Mouse (Mus musculus) intestine, postnatal 0 days (tissue): ENCODE data around the gene Timm10. TPM values are rescaled to one million over a fixed set of nuclear protein-coding genes. Genes with fewer than 3 reads are reported as not detected.

Experiments
- ATAC-seq: fragments of 200-750 bp; cut with Nextera tagmentation; 2 replicates; pipeline ENCODE4 v1.8.0; 2017; ENCODE audit warnings: mild to moderate bottlenecking, moderate TSS enrichment, moderate library complexity
- H3K27ac ChIP-seq: fragments of 300-500 bp; sonication (generic); 2 replicates; pipeline ENCODE4 v1.5.1; 2014; ENCODE audit warnings: mild to moderate bottlenecking, low read depth, low read length, moderate library complexity
- H3K27me3 ChIP-seq: fragments of 300-500 bp; sonication (generic); replicated peaks from 2 replicates; pipeline ENCODE4 v1.6.1; 2014; ENCODE audit warnings: low read length, mixed read lengths; ENCODE audit not compliant: control insufficient read depth, insufficient read depth
- H3K36me3 ChIP-seq: fragments of 300-500 bp; sonication (generic); 2 replicates; pipeline ENCODE4 v1.6.1; 2014; ENCODE audit warnings: mild to moderate bottlenecking, moderate library complexity; ENCODE audit not compliant: control insufficient read depth, insufficient read depth
- H3K4me1 ChIP-seq: fragments of 300-500 bp; sonication (generic); replicated peaks from 2 replicates; pipeline ENCODE4 v1.6.1; 2014; ENCODE audit warnings: antibody characterized with exemption, low read length, mixed read lengths; ENCODE audit not compliant: control insufficient read depth, insufficient read depth
- H3K4me2 ChIP-seq: fragments of 300-500 bp; sonication (generic); replicated peaks from 2 replicates; pipeline ENCODE4 v1.6.1; 2014; ENCODE audit warnings: low read depth, mild to moderate bottlenecking, moderate library complexity
- H3K4me3 ChIP-seq: fragments of 300-500 bp; sonication (generic); 2 replicates; pipeline ENCODE4 v1.5.1; 2014; ENCODE audit warnings: low read depth, low read length
- H3K9ac ChIP-seq: fragments of 300-500 bp; sonication (generic); 2 replicates; pipeline ENCODE4 v1.6.1; 2014; ENCODE audit warnings: mild to moderate bottlenecking, low read depth, low read length
- H3K9me3 ChIP-seq: fragments of 300-500 bp; sonication (generic); 2 replicates; pipeline ENCODE4 v1.6.1; 2016; ENCODE audit warnings: mixed run types; ENCODE audit not compliant: control insufficient read depth
- CTCF ChIP-seq: sonication (generic); IDR thresholded peaks from 2 replicates; pipeline ENCODE4 v1.5.1; 2016; ENCODE audit warnings: low read depth, mild to moderate bottlenecking, control low read depth, antibody characterized with exemption, moderate library complexity
- WGBS: fragments of 180-500 bp; shearing (Covaris S2); extraction: QIAGEN DNeasy Blood & Tissue Kit; methylation state at CpG from one replicate; pipeline ENCODE4 v1.1.7; 2014; 5-methylcytosine and 5-hydroxymethylcytosine counted together
- polyA plus RNA-seq: library from polyadenylated mRNA; unstranded; fragments of >200 nt; fragmentation: Nextera tagmentation; extraction: Ambion mirVana; gene quantifications from 2 replicates; pipeline ENCODE4 v1.2.1, GENCODE M21; 2015

Gene Timm10
- polyA plus RNA-seq, 1 experiment from 2014 or later: 59.2 TPM

- H3K36me3 ChIP-seq: no peaks in the 10 kb centered on the region
- H3K9ac ChIP-seq: no peak overlapping the region
- no peaks in the 10 kb centered on the region for H3K4me1 ChIP-seq
- no peak for TF ChIP-seq CTCF
- H3K27me3 ChIP-seq: no peaks in the 10 kb centered on the region
- H3K4me3 ChIP-seq: no peak overlapping the region
- no peak overlapping the region for H3K4me2 ChIP-seq
- WGBS: 57% methylated on average over 9 of the region's 9 CpGs
- H3K27ac ChIP-seq: no peak overlapping the region
- H3K9me3 ChIP-seq: peaks cover 9% of the 10 kb centered on the region; the same call in 1 of the 2 replicates
- no peak for ATAC-seq
These were observed 36.4 kb upstream of the Timm10 start for GRCm38 (mm10) chr2:84790418-84790817.

- no peak overlapping the region for H3K4me3 ChIP-seq
- no peaks in the 10 kb centered on the region for H3K4me1 ChIP-seq
- no peak overlapping the region for H3K9ac ChIP-seq
- no peak overlapping the region for H3K4me2 ChIP-seq
- ATAC-seq: no peak
- 53% methylated on average over 3 of the region's 3 CpGs for WGBS
- H3K27ac ChIP-seq: no peak overlapping the region
- H3K9me3 ChIP-seq: peaks cover 13% of the 10 kb centered on the region; the same call in 1 of the 2 replicates
- H3K36me3 ChIP-seq: no peaks in the 10 kb centered on the region
- H3K27me3 ChIP-seq: no peaks in the 10 kb centered on the region
- TF ChIP-seq CTCF: no peak
These were observed 34.3 kb upstream of the Timm10 start for GRCm38 (mm10) chr2:84792516-84792915.

- no peaks in the 10 kb centered on the region for H3K27me3 ChIP-seq
- H3K9me3 ChIP-seq: peaks cover 13% of the 10 kb centered on the region; the same call in 1 of the 2 replicates
- H3K4me2 ChIP-seq: no peak overlapping the region
- no peak overlapping the region for H3K9ac ChIP-seq
- H3K4me3 ChIP-seq: no peak overlapping the region
- no peak overlapping the region for H3K27ac ChIP-seq
- no peaks in the 10 kb centered on the region for H3K36me3 ChIP-seq
- H3K4me1 ChIP-seq: no peaks in the 10 kb centered on the region
- ATAC-seq: no peak
- 95% methylated on average over 3 of the region's 3 CpGs for WGBS
- no peak for TF ChIP-seq CTCF
These were observed 33.6 kb upstream of the Timm10 start for GRCm38 (mm10) chr2:84793154-84793553.

- no peak for ATAC-seq
- H3K27ac ChIP-seq: no peak overlapping the region
- WGBS: 79% methylated on average over 3 of the region's 3 CpGs
- peaks cover 13% of the 10 kb centered on the region; the same call in 1 of the 2 replicates for H3K9me3 ChIP-seq
- no peaks in the 10 kb centered on the region for H3K36me3 ChIP-seq
- no peak overlapping the region for H3K4me3 ChIP-seq
- no peak for TF ChIP-seq CTCF
- H3K9ac ChIP-seq: no peak overlapping the region
- no peaks in the 10 kb centered on the region; the same call in 1 of the 2 replicates for H3K4me1 ChIP-seq
- no peaks in the 10 kb centered on the region for H3K27me3 ChIP-seq
- H3K4me2 ChIP-seq: no peak overlapping the region
These were observed 32.9 kb upstream of the Timm10 start for GRCm38 (mm10) chr2:84793871-84794270.

- peak; percentile 31; the same call in 1 of the 2 replicates for ATAC-seq
- Histone ChIP-seq H3K4me2 (peak overlapping the region; percentile 92), H3K27me3 (no peaks in the 10 kb centered on the region), H3K27ac (peak overlapping the region; percentile 69; the same call in 1 of the 2 replicates), H3K4me3 (peak overlapping the region; percentile 62), H3K9me3 (peaks cover 13% of the 10 kb centered on the region; the same call in 1 of the 2 replicates), H3K9ac (peak overlapping the region; percentile 38; the same call in 1 of the 2 replicates), H3K36me3 (no peaks in the 10 kb centered on the region), H3K4me1 (no peaks in the 10 kb centered on the region; the same call in 1 of the 2 replicates)
- peak; percentile 86 for TF ChIP-seq CTCF
- WGBS: 13% methylated on average over 13 of the region's 13 CpGs
These were observed 28.8 kb upstream of the Timm10 start for GRCm38 (mm10) chr2:84797833-84798492.

- Histone ChIP-seq H3K9me3 (peaks cover 13% of the 10 kb centered on the region; the same call in 1 of the 2 replicates), H3K27me3 (no peaks in the 10 kb centered on the region), H3K27ac (peak within 1 kb of the TSS; percentile 69), H3K4me3 (peak within 1 kb of the TSS; percentile 62), H3K4me2 (peak within 1 kb of the TSS; percentile 92), H3K36me3 (no peaks in the 10 kb centered on the region), H3K9ac (peak within 1 kb of the TSS; percentile 38), H3K4me1 (no peaks in the 10 kb centered on the region; the same call in 1 of the 2 replicates)
- 1% methylated on average over 21 of the region's 21 CpGs for WGBS
- peak; percentile 46 for ATAC-seq
- TF ChIP-seq CTCF: no peak
These were observed 28.3 kb upstream of the Timm10 start, which contains the start of gene Ube2l6 for GRCm38 (mm10) chr2:84798493-84798921. Gene Ube2l6, plus strand, starts transcription at chr2:84798828.
